Mouse (Mus musculus) cerebellum, postnatal 14 days (tissue): ENCODE results near the gene Grhl3.

Source experiments
- DNase-seq, 2 experiments: peaks; one replicate each; pipeline ENCODE4 v3.0.0; 2021; ENCODE audit warnings: mixed read lengths in 2 of 2

Grhl3 gene

GRCm38 (mm10) chr4:135572276-135572675 lies 1.2 kb downstream of the Grhl3 start:
- DNase-seq, result no peak

DNA sequence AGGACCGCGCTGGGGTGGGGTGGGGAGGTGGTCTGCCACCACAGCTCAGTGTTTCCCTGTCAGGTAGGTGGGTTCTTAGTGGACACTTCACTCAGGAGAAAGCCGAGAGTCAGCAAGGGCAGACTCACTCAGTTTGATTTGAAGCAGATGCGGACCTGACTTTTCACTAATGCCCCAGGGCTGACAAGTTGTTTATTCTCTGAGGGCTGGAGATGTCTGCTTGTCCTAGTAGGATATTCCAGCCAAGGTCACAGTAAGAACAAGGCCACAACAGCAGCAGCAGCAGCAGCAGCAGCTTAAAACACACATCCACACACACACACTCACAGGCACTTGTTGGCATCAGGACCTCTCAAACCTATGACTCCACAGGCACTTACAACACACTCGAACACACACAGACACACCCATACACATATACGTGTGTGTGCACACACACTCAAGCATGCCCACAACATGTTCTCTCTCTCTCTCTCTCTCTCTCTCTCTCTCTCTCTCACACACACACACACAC lies 2.3 kb downstream of the Grhl3 start:
- no peak for DNase-seq

DNA sequence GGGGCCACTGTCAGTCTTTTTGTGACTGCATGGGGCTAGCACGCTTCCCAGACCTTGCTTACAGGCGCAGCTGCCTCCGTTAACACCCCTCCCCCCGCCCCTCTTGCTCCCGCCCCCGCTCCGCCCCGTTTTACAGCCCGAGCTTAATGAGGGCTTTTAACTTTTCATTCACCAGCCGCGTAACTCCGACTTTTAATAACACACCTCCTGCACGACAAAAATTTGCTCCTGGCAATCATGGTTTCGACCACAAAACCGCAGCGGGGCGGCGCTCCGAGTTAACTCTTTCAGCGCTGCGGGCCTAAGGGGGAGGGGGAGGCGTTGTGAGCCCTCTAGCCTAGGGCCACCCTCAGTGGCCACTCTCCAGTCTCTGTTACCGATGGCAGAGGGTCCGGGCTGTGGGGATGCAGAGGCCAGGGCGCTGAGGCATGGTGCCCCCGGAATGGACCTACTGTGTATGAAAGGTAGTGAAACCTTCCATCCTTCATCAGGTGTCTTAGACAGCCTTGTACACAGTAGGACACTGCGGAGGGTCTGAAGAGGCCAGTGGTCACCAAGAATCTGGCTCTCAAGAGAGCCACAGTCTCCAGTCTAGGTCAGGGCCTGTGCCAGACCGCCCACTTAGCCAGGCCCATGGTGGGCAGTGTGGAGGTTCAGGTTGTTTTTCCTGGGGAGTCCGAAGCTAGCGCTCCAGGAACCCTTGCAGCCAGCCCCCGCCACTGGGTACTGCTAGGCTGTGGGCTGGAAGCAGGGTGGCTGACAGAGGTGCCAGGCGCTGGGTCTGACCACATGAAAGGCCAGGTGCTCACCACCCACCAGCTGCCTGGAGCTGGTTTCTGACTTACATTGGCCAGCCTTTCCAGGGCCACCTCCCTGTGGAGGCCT lies 3.0 kb downstream of the Grhl3 start:
- DNase-seq, result peak in 1 of 2 experiments; percentile 30

- DNase-seq, result no peak
These were observed 4.2 kb downstream of the Grhl3 start for GRCm38 (mm10) chr4:135569201-135569600.

DNA sequence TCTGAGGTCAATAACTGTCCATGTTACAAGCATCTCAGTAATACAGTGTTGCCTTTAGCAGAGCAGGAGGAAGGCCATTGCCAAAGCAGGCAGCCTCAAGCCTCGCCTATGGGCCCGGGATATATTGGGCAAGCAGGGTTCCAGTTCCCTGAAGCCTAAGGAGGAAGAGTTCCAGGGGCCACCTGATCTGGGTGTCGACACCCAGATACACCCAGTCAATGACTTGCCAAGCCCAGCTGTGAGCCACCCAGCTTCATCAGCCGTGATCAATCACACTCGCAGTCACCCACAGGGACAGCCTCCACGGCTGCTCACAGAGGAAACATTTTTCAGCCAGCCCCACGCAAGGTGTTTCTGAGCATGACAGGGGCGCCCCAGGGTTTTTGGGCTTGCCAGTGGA lies 5.9 kb downstream of the Grhl3 start:
- peak in 1 of 2 experiments; percentile 28 for DNase-seq

DNA sequence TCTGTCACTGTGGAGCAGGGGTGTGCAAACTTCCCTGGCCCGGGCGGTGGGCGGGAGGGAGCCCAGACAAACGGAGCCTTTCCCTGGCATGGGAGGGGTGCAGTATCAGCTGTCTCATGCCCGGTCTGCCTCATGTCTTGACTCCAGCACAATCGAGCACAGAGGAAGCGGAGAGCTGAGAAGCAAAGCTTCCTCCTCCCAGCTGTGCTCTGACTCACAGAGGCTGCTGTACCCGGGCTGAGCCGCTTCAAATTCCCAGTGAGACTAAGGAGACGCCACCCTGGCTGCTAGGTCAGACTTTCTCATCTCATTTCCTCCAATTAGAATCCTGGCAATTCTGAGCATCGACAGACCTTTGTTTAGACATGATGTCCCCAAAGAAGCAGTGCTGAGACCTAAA lies 6.4 kb downstream of the Grhl3 start:
- DNase-seq, result no peak

- DNase-seq, result peak in 1 of 2 experiments; percentile 25
These were observed 8.0 kb downstream of the Grhl3 start for GRCm38 (mm10) chr4:135565400-135565799.

DNA sequence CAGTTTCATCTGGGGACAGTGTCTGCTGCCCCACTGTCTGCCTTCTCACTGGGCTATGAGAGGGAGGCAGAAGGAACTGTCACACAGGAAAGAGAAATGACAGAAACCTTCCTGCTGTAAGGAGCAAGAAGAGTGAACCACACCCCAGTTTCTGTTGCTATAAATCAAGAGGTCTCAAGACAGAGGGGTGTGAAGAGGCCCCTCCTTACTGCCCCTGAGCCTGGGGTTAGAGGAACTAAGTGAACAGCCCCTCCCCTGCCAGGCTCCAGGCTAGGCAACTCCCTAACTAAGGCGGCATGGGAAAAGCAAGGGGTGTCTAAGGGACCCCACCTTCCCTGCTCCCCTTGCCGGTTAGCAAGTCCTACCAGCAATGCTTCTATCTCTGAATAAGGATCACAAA lies 9.6 kb downstream of the Grhl3 start:
- no peak for DNase-seq

DNA sequence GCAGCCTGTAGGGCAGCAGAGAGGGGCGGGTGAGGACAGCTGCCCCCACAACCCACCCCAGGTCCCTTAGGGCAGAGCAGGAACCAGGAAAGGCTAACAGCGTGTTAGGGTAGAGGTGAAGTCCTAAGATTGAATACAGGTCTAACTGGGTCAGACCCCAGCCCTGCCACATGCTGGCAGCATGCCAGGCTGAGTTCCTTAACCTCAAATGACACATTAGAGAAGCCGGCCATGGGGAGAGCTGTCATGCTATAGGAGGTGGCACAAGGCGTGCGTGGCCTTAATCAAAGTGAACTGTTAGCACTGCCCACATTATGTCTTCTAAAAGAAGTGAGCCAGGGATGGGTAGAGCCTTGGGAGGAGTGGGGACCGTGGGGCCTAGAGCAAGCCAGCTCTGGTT lies 24.1 kb downstream of the Grhl3 start:
- no peak for DNase-seq

- no peak for DNase-seq
These were observed 24.8 kb downstream of the Grhl3 start for GRCm38 (mm10) chr4:135548521-135549077.

- DNase-seq, result no peak
These were observed 25.3 kb downstream of the Grhl3 start for GRCm38 (mm10) chr4:135548108-135548507.

- no peak for DNase-seq
These were observed 25.9 kb downstream of the Grhl3 start for GRCm38 (mm10) chr4:135547551-135547950.

DNA sequence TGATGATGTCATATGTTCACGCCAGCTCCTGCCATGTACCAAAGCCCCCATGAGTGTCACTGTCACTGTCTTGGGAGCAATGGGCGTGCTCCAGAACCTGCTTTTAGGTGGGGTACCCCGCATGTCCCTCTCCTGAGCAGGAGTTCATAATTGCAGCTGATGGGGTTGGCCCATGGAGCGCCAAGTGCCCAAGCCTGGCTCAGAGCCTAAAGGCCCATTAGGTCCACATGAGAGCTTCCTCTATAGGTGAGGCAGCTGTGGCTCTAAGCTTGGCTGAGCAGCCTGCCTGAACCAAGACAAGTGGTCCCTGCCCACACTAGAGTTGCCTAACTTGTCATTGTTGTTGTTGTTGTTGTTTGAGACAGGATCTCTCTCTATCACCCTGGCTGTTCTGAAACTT lies 26.6 kb downstream of the Grhl3 start:
- no peak for DNase-seq

DNA sequence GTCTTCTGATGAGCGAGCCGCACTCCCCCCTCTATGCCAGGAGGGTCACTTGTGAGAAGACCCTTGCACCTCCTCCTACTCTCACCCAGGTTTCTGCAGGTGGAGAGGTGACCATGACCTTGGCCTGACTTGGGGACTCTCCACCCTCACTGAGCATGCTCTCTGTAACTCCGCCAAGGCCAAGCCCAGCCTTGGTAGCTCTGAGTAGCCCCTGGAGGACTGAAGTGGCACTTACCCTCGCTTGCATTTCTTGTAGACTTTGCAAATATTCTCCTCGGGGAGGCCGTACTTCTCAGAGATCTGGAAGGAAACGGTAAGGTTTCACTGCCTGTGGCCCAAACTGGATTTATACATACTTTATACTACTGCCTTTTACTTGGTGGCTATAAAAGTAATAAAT lies 27.4 kb downstream of the Grhl3 start:
- DNase-seq, result no peak

GRCm38 (mm10) chr4:135545080-135545511 lies 28.3 kb downstream of the Grhl3 start:
- DNase-seq, result no peak

- peak in 1 of 2 experiments; percentile 33 for DNase-seq
These were observed 29.1 kb downstream of the Grhl3 start for GRCm38 (mm10) chr4:135544284-135544683.

- DNase-seq, result no peak
These were observed 33.4 kb downstream of the Grhl3 start for GRCm38 (mm10) chr4:135540057-135540456.

DNA sequence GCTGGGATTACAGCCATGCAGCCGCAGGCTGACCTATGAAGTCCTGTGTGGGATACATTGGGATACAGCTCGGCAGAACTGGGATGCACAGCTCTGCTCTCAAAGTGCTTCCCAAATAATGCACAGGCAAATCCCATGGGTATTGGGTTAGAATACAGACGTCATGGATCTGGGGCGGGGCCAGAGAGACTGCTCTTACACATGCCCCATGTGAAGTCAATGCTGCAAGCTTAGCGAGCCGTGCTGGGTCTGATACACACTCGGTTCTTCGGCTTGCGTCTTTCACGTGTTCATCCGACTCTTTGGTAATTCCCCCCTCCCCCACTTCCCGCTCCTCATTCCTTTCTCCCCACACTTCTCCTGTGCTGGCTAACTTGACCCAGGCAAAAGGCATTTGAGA lies 34.4 kb downstream of the Grhl3 start:
- no peak for DNase-seq

GRCm38 (mm10) chr4:135535021-135535420 lies 38.4 kb downstream of the Grhl3 start:
- no peak for DNase-seq

- no peak for DNase-seq
These were observed 40.4 kb downstream of the Grhl3 start for GRCm38 (mm10) chr4:135533001-135533400.

DNA sequence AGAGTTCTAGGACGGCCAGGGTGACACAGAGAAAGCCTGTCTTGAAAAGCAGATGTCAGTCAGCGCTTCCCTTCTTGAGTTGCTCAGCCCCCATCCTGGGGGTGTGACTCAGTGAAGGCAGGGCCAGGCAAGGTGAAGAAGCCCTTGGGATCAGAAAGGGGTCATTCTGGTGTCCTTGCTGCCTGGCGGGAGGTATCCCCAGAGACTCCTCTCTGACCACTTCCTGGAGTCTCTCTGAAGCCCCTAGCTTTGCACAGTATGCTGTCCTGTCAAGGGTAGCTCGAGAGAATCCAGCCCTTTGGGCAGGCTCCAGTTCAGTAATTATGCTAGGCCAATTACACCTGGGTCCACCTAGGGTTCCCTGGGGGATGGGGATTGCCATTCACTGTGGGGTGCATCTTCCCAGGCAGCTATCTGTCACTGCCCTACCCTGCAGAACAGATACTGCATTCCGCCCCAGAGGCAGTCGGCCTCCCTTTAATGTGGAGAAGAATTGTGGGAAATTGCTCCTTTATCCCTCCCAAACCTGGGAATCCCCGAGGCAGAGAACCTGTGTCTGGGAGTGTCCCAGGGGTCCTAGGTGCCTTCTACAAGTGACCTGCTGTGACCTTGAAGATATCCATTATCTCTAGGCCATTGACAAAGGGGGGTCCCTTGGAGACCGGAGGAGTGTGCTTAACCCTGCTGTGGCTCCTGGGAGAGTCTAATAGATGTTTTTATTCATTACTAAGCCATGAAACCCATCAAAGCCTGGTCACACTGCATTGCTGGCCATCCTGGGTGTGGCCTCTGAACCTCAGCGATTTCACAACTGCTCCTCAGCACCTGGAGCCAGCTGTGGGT lies 41.4 kb downstream of the Grhl3 start:
- no peak for DNase-seq

- no peak for DNase-seq
These were observed 42.2 kb downstream of the Grhl3 start for GRCm38 (mm10) chr4:135531236-135531635.

DNA sequence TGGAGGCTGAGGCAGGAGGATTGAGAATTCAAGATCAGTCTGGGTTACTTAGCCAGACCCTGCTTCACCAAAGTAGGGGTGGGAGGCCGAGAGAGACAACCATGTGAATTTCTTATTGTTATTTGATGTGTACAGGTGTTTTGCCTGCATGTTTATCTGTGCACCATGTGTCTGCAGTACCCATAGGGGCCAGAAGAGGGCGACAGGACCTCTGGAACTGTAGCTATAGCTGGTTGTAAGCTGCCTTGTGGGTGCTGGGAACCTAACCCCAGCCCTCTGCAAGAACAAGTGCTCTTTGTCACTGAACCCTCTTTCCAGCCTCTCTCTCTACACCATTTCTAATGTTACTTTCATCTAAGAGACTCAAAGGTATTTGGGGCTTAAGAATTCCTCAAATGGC lies 43.2 kb downstream of the Grhl3 start:
- DNase-seq, result no peak
